Mouse (Mus musculus): Measurements from ENCODE around the gene Mpi. TPM values are rescaled to one million over a fixed set of nuclear protein-coding genes. Genes with fewer than 3 reads are reported as not detected.

The Mpi gene
- total RNA-seq, 1 experiment from 2014 or later, result 10.7 TPM

GRCm38 (mm10) chr9:57494970-57495369, 57.6 kb downstream of the Mpi start:
- no peak for ATAC-seq (replicated peaks; ENCODE audit: low read depth, poor library complexity, severe bottlenecking)

Other genes with a start within 250 kb of the Mpi start
- gene Ppcdc, start 112.6 kb downstream of the Mpi start, total RNA-seq (2017), result 16.2 and 17.4 TPM in 2 replicates
- gene Scamp5, start 84.7 kb downstream of the Mpi start, total RNA-seq (2017), result 0.34 and 0.37 TPM in 2 replicates
- not detected in 2 replicates for gene Rpp25, start 48.7 kb downstream of the Mpi start, total RNA-seq (2017)
- 86.5 and 107 TPM in 2 replicates for gene Cox5a, start 31.5 kb downstream of the Mpi start, total RNA-seq (2017)
- 12.2 and 13.6 TPM in 2 replicates for gene Fam219b, start 15.2 kb downstream of the Mpi start, total RNA-seq (2017)
- gene Scamp2, start 8.2 kb upstream of the Mpi start, total RNA-seq (2017), result 19.2 and 24.9 TPM in 2 replicates
- gene Ulk3, start 36.7 kb upstream of the Mpi start, total RNA-seq (2017), result 4.1 and 10.6 TPM in 2 replicates
- gene Cplx3, start 53.5 kb upstream of the Mpi start, total RNA-seq (2017), result not detected in 2 replicates
- gene Lman1l, start 68.0 kb upstream of the Mpi start, total RNA-seq (2017), result not detected in 2 replicates
- 134 and 190 TPM in 2 replicates for gene Csk, start 100.9 kb upstream of the Mpi start, total RNA-seq (2017)
- not detected in 2 replicates for gene Cyp1a2, start 130.9 kb upstream of the Mpi start, total RNA-seq (2017)
- 0.50 TPM in 1 of 2 replicates, not detected in the other for gene Cyp1a1, start 135.2 kb upstream of the Mpi start, total RNA-seq (2017)
- 7.2 and 9.8 TPM in 2 replicates for gene Edc3, start 155.8 kb upstream of the Mpi start, total RNA-seq (2017)
- 38.1 and 40.5 TPM in 2 replicates for gene Clk3, start 213.1 kb upstream of the Mpi start, total RNA-seq (2017)

Measured in common myeloid progenitor, adult 5-6 weeks (primary cell).